Mouse (Mus musculus): ENCODE results near the gene Afg3l1.
"Not testable (repeated sequence)": the region's sequence is repeated elsewhere in the genome, so short reads cannot be mapped to it uniquely, and the experiment has no call there.

Gene Afg3l1

GRCm38 (mm10) chr8:123467476-123467875 lies 10.2 kb upstream of the Afg3l1 start:
- no peak for DNase-seq (ENCODE audit: low read depth)

GRCm38 (mm10) chr8:123472991-123473390 lies 4.7 kb upstream of the Afg3l1 start:
- DNase-seq (ENCODE audit: low read depth) = not testable (repeated sequence)

GRCm38 (mm10) chr8:123474549-123474948 lies 3.2 kb upstream of the Afg3l1 start:
- not testable (repeated sequence) for DNase-seq (ENCODE audit: low read depth)

GRCm38 (mm10) chr8:123476911-123477736 lies 579 bp upstream of the Afg3l1 start:
- no peak for DNase-seq (ENCODE audit: low read depth)

GRCm38 (mm10) chr8:123478456-123479218 lies 934 bp downstream of the Afg3l1 start:
- no peak for DNase-seq (ENCODE audit: low read depth)

GRCm38 (mm10) chr8:123482627-123483026 lies 4.9 kb downstream of the Afg3l1 start:
- no peak for DNase-seq (ENCODE audit: low read depth)

- no peak for DNase-seq (ENCODE audit: low read depth)
Observed at GRCm38 (mm10) chr8:123491280-123492075, 13.8 kb downstream of the Afg3l1 start.

- DNase-seq (ENCODE audit: low read depth) = no peak
Observed at GRCm38 (mm10) chr8:123492898-123493297, 15.2 kb downstream of the Afg3l1 start.

- no peak for DNase-seq (ENCODE audit: low read depth)
Observed at GRCm38 (mm10) chr8:123497699-123498098, 20.0 kb downstream of the Afg3l1 start.

- DNase-seq (ENCODE audit: low read depth) = no peak
Observed at GRCm38 (mm10) chr8:123498963-123499362, 21.3 kb downstream of the Afg3l1 start.

GRCm38 (mm10) chr8:123499556-123499955 lies 21.9 kb downstream of the Afg3l1 start:
- DNase-seq (ENCODE audit: low read depth) = no peak

- no peak for DNase-seq (ENCODE audit: low read depth)
Observed at GRCm38 (mm10) chr8:123502192-123502591, 24.5 kb downstream of the Afg3l1 start.

GRCm38 (mm10) chr8:123503801-123504467 lies 26.2 kb downstream of the Afg3l1 start:
- DNase-seq (ENCODE audit: low read depth) = no peak

- no peak for DNase-seq (ENCODE audit: low read depth)
Observed at GRCm38 (mm10) chr8:123504591-123505195, 27.0 kb downstream of the Afg3l1 start.

- no peak for DNase-seq (ENCODE audit: low read depth)
Observed at GRCm38 (mm10) chr8:123505267-123505666, 27.6 kb downstream of the Afg3l1 start.

GRCm38 (mm10) chr8:123505695-123506094 lies 28.0 kb downstream of the Afg3l1 start:
- DNase-seq (ENCODE audit: low read depth) = no peak

- no peak for DNase-seq (ENCODE audit: low read depth)
Observed at GRCm38 (mm10) chr8:123507153-123507552, 29.4 kb downstream of the Afg3l1 start.

GRCm38 (mm10) chr8:123510819-123511218 lies 33.1 kb downstream of the Afg3l1 start:
- no peak for DNase-seq (ENCODE audit: low read depth)

GRCm38 (mm10) chr8:123514136-123514535 lies 36.4 kb downstream of the Afg3l1 start:
- no peak for DNase-seq (ENCODE audit: low read depth)

- no peak for DNase-seq (ENCODE audit: low read depth)
Observed at GRCm38 (mm10) chr8:123514781-123515539, 37.3 kb downstream of the Afg3l1 start, which contains the start of gene Dbndd1. Gene Dbndd1 (minus strand): TSS chr8:123515463.

GRCm38 (mm10) chr8:123515540-123515897 lies 37.8 kb downstream of the Afg3l1 start:
- DNase-seq (ENCODE audit: low read depth) = no peak

Measured in fibroblast of lung, adult 2 months (primary cell).